Mouse (Mus musculus) CD8-positive naive resting alpha-beta T cell, adult 57 days (primary cell): ENCODE data around the gene Gm3278. TPM values are rescaled to one million over a fixed set of nuclear protein-coding genes. Genes with fewer than 3 reads are reported as not detected.

Source experiments
- total RNA-seq: library from RNA; stranded (reverse); gene quantifications from one replicate; pipeline ENCODE4 v1.2.4, GENCODE M21; 2023

The Gm3278 gene
- total RNA-seq: not detected

DNA sequence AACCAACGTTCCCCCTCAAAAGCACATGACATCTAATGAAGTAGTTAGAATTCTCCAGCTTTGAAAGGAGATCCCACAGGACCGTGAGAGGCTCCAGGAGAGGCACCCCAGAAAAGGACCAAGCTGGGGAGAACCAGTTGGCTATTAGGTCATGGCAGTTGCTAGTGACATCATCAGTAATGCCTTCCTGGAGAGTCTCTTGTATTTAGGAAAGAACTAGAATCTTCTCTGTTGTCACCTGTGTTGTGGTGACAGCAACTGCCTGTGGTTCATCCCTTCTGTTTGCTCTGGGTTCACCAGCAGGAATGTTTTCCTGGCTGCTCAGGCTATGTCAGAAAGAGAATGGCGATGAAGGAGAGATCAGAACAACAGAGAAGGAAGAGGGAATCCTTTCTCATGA is at the start of gene Gm3278:
Gm3278 (plus strand) TSS at position 301 of the 400 bp plus-strand sequence.

DNA sequence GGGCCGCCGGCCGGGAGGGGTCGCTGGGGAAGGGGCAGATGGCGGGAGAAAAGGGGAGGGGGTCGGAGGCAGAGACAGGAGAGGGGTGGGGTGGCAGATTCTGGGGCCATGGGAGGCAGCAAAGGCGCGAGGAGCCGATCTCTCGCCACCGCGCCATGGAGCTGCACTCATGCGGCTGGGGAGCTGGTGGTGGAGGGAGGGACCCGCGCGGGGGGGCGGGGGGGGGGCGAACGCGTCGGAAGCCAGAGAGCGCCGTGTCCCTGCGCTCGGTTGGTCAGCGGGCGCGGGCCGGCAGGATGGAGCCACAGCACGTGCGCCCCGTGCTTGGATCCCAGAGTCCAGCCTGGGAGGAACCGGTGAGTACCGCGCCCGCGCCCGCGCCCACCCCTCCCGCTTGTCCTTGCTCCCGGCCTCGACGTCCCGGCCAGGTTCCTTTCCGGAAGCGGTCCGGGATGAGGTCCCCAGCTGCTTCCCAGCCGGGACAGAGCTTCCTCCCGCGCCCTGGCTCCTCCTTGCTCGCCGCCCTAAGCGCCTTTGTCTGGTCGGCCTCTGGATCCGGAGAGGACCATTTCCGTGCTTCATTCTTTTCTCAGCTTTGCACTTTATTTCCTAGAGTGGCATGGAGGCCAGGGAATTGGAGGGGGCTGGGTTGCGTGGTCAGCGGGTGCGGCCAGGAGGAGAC is 36.8 kb upstream of the Gm3278 start, which contains the start of gene Gm3264:
Gm3264 (plus strand) TSS at position 278 of the 682 bp plus-strand sequence.

Other genes with a start within 250 kb of the Gm3278 start
- 0.34 TPM for gene Gm3239, start 228.2 kb upstream of the Gm3278 start, total RNA-seq
- gene Gm7876, start 183.2 kb upstream of the Gm3278 start, total RNA-seq: not detected
- gene Gm3252, start 165.6 kb upstream of the Gm3278 start, total RNA-seq: not detected
- not detected for gene Gm9602, start 116.1 kb upstream of the Gm3278 start, total RNA-seq
- gene Gm3269, start 54.3 kb upstream of the Gm3278 start, total RNA-seq: not detected
- gene Gm3264, start 36.8 kb upstream of the Gm3278 start, total RNA-seq: not detected
- gene Gm8297, start 91.5 kb downstream of the Gm3278 start, total RNA-seq: not detected
- gene Gm3298, start 123.5 kb downstream of the Gm3278 start, total RNA-seq: not detected
- not detected for gene 4930555G01Rik, start 158.2 kb downstream of the Gm3278 start, total RNA-seq
- gene Gm8281, start 178.6 kb downstream of the Gm3278 start, total RNA-seq: not detected
- not detected for gene Gm8279, start 239.1 kb downstream of the Gm3278 start, total RNA-seq